Mouse (Mus musculus) kidney, postnatal 14 days (tissue): Measurements from ENCODE around the gene Rpp40.

Experiments used
- DNase-seq: peaks from one replicate; pipeline ENCODE4 v3.0.0; 2022; ENCODE audit warnings: mixed read lengths

The Rpp40 gene

DNA sequence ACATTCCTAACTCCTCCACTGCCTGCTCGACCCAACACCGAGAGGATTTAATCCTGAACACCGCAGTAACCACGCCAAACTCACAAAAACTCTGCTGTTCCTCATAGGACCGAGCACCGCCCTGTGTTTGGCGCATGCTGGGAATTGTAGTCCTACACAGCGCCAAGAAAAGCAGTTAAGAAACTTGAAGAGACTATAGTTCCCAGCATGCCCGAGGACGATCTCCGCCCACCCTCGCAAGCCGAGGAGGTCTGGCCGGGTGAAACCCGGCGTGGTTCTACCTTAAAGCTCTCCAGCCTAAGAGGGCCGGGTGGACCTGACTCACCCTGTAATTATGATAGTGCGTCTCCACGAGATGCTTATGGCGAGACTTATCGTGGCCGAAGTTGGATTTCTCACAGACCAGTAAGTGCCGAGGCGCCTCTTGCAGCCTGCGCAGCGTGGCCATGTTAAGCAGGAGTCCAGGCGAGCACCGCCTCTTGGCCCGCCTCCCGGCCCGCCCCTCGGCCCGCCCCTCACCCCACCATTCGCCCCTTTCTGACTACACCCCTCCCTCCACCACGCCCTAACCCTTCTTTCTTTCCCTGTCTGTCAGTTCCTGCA, at the start of gene Rpp40:
Gene Rpp40, minus strand, starts transcription at position 481 of the 603 bp plus-strand sequence.
- DNase-seq: peak; percentile 94

DNA sequence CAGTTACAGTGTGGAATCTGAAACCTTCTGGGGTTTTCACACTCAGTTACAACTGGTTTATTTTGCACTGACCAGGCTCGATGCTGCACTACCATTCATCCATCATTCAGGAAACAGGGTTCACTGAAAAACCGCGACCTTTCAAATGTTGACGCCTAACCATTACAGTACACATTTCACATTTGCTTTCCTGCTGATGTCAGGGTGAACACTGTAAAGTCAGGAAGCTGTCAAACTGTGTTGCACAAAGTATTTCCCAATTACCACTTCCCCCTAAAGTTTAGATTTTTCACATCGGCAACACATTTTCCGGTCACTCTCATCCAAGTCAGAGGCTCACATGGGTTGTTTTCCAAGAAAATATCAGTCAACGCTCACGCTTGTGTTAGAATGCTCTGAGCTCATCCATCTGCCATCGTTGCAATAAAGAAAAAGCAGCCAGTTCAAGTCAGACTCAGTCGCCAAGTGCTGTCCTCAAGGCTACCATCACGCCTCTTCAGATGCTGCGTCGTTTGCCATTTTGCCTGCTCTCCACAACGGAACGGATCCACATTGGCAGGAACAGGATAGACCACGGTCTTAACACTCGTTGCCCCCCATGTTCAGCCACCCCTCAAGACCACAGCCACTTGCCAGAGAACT, 43.8 kb upstream of the Rpp40 start:
- DNase-seq: peak; percentile 4

DNA sequence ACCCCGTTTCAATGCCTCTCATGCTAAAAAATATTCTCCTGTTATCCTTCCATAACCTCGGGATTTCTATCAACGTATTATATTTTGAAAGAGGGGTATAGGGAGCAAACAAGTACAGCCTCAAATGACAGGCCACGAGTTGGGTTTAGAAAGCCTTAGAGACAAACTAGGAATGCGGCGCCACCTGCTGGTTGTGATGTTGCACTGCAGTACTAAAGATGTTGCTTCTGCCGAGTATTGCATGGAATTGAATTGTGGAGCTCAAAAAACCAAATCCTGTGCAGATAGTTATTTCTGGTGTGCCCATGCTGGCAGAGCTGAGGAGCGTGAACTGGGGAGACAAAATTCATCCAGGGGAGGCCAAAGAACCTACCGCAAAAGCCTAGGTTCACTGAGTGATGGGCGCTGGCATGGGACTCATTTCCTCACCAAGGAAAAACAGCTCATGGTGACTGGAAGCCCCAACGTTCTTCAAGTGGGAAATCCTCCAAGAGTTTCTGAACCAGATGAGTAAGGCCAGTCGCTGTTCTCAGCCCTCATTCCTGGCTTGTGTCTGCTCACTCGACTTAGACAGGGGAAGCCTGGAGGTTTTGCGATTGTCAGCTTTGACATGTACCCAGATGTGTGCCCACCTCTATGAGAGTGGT, 41.3 kb upstream of the Rpp40 start:
- peak; percentile 78 for DNase-seq

DNA sequence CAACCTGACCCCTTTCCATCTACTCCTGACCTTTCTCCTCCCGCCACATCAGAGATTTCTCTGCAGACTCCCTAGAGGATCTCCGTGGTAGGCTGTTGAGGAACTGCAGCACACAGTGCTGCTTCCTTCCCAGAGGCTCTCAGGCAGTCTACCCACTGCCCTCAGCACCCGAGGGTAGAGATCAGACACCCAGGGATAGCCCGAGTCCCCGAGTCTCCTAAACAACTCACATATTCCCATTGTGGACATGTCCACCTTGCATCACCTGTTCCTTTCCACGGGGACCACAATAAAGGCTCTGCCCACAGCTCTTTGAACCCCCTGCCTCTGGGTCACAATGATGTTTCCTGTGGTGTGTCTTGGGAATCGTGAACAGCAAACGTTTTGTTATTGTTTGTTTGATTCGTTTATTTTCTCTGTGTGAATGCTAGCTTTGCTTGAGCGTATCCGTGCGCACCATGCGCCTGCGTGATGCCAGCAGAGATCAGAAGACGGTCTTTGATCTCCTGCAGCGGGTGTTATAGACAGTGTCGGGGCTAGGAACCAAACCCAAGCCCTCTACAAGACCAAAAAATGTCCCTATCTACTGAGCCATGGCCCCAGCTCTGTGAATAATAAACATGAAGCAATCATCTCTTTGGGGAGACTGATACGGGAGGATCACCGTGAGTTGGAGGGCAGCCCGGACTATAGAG, 40.6 kb upstream of the Rpp40 start:
- no peak for DNase-seq

DNA sequence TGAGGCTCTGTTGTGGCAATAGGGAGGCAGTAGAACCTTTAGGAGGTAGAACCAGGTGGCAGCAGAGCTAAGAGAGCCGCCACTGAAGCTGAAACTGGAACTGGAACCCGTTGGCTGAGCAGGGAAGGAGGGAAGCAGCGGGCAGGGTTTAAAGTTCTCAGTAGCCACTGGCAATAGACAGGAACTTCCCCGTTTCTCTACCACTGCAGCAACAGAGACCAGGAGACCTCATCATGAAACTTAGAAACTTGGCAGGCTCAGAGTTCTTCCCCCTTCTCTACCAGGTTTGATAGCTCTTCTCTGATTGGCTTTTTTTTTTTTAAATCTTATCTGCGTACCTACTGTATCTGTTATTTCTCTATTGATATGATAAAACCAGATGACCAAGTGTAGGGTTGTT, 34.8 kb upstream of the Rpp40 start:
- DNase-seq: no peak

DNA sequence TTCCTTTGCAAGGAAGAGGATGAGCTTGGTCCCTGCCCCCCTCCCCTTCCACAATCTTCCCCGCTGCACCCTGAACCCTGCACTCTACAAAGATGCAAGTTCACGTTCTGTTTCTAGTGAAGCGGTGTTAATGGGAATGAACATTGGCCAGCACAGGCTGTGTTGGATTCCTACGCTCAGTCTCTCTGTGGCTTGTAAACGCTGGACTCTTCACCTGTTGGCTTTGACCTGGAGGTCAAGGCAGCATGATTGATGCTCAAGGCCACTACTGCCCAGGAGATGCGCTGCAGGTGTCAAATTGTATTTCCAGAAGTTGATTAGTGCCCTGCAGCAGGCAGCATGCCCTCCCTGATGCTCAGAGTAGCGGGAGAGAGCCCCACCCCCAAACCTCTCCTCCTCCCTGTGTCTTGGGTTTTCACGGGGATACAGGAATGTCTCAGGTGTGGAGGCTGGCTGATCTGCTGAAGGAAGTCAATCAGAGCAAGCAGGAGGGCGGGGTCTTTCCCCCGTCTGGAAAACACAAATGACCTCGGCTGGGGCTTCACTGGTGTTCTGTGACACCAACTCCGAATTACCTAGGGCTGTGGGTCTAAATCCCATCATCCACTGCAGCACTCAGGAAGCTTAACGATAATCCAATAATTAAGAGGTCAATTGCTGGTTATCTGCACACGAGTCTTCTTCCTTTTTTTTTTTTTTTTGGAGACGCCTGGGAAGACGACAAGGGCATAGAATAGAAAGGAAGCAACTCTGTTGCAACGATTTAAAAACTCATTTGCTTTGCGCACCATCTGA, 33.9 kb upstream of the Rpp40 start:
- DNase-seq: no peak

DNA sequence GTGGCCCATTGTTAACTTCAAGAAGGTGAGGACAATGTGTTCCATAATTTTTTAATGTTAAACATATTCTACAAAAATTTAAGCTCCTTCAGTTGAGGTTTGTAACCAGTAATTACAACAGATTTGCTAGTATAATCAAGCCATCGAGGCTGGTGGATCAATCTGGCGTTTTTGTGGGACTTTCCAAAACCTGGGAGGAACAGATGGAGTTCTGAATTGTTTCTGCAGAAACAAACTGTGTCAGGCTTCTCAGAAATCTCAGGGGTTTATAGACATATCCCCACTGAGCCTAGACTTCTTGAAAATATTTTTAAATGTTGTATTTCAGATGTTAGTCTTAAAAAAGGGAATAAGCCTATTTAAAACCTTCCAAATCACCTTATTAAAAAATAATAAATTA, 31.8 kb upstream of the Rpp40 start:
- DNase-seq: no peak

DNA sequence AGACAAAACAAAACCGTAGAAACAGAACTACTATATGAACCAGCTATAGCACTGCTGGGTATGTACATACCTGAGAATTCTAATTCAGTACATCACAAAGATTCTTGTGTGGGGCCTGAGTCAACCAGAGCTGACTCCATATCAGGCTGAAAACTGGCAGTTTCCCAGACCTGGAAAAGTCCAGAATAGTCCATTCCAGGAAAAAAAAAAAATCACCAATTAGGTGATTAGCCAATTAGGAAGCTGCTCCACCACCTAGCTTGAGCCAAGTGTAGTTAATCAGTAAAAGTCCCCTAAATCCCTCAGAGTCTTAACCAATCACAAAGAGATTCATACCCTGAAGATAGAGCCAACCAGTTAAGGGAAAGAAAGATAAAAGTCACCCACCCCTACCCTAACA, 5.3 kb upstream of the Rpp40 start:
- no peak for DNase-seq

DNA sequence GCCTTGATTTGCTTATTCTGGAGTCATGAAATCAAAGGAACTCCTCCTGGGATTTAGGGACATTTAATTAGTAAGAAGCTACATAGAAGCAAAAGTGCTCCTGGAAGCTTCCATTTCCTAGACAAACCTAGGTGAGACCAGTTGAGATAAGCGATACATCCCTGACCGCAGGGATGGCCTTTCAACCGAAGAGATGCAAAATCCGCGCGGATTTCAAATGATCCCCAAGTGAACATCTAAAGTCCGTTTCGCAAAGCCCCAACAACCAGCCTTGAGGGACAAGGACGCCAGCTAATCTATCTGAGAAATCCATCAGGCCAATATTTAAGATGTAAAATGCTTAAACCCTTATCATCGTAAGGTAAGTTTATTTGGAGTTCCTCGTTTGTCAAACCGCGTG, 781 bp downstream of the Rpp40 start:
- DNase-seq: peak; percentile 7

DNA sequence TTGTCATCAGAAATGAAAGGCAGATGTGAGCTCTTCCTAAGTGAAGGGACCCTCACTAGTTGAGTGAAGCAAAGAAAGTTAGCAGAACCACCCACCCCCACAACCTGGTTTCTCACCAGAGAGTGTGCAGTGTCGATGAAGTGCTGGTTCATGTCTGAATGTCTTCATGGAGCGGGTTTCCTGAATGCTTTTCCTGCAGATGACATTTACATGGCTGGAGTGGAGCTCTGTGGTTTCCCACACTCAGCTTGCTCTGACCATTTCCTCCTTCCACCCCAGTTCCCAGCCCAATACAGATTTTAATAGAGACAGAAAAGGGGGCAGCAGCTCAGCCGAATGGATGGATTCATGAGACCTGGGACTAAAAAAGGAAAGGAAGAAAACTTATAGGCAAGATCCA, 13.3 kb downstream of the Rpp40 start:
- DNase-seq: no peak

DNA sequence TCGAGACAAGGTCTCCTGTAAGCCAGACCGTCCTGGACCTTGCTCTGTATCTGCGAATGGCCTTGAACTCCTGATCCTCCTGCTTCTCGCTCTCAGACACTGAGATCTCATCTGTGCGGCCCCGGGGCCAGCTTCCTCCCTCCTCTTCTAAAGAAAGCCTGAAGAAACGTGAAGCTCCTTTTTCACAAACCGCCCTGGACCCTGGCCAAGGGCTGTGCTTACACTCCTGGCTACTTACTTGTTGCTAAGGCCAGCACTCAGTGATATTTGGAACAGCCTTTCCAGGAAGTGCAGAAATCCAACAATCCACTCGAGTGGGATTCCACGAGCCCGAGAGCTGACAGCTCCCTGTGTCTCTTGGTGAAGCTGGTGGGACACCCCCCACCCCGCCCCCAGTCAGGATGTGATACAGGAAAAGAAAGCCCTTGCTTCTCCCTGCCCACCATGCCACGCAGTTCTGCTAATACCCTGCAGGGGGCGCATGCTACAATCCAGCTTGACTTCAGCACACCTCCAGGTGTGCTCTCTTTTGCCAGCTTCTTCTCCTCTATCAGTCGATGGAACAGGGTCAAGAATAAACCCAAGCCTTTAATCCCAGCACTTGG, 19.9 kb downstream of the Rpp40 start:
- peak; percentile 48 for DNase-seq

DNA sequence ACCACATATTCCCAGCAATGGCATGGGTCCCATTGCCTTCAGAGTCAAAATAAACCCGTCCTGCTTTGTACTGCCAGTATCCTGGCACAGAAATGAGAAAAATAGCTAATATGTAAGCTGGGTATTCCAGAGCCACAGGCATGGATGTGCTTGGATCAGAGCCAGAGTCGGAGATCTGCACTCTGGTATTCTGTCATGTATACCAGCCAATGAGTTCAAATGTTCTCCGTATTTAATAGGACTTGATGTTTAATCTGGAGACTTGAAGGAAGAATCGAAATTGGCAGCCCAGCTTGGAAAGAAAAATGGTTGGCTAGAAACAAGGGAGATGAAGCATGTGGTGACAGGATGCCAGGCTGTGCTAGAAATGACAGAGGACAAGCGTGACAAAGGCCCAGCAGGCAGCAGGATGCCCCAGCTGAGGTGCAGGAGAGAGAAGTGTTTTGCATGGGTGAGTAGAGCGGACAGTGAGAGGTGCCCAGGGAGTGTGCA, 25.6 kb downstream of the Rpp40 start:
- DNase-seq: peak; percentile 66

DNA sequence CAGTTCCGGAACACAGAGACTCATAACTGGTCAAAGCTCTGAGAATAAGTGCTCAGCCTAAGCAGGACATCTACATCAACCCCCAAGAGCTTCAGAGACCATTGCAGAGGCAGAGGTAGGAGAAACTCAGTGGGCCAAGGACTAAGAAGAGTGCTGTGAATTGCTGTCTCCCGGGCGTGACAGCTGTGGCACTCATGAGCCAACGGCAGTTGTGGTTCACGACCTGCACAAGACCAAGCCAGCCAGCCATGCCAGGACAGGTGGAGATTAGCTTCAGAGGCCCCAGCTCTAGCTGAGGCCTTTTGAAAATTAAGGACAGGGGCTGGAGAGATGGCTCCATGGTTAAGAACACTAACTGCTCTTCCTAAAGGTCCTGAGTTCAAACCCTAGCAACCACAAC, 26.6 kb downstream of the Rpp40 start:
- no peak for DNase-seq

DNA sequence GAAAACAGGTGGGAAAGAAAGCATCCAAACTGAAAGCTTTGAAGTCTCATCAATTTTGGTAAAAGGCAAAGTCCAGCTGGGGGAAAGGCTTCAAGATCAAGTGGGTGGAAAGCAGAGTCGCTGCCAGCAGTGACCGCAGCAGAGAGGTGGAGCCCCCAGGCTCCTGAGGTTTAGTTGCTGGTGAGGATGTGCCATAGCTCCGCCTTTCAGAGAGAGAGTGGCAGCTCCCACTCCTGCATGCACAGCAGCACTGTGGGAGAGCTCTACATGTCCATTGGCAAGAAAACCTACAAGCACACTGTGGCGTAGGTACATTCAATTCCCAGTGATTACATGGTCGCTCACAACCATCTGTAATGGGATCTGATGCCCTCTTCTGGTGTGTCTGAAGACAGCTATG, 27.1 kb downstream of the Rpp40 start:
- DNase-seq: no peak

DNA sequence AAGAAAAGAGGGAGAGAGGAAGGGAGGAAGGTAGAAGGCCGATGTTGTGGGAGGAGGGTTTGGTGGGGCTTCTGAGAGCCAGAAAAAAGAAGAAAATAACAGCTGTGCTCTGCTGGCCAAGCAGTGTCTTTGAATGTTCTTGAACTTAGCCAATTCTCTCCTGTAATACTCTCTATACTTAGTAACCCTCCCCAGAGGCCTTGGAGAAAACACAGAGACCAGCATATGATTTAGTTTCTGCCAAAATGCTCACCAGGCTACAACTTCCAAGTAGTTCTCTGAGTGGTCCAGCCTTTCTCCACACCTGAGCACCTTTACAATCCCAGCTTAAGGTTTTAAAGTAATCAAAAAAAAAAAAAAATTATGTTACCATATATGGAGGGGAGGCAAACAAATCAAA, 27.9 kb downstream of the Rpp40 start:
- no peak for DNase-seq

DNA sequence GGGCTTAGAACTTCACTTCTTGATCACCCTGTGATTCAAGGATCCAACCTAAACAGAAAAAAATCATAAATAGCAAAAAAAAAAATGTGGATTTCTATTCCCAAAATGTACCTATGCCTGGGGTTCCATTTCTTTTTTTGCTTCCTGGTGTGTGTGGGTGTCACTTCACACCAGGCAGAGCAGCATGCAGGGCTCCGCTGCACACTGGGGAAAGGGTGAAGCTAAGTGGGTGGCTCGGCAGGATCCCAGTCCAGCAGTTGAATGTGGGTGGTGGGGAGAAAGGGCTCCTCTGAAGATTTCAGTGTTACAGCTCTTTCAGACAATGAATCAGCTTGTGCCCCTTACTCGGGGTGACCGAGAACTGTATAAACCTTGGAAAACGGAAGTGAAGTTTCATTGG, 30.8 kb downstream of the Rpp40 start:
- no peak for DNase-seq

DNA sequence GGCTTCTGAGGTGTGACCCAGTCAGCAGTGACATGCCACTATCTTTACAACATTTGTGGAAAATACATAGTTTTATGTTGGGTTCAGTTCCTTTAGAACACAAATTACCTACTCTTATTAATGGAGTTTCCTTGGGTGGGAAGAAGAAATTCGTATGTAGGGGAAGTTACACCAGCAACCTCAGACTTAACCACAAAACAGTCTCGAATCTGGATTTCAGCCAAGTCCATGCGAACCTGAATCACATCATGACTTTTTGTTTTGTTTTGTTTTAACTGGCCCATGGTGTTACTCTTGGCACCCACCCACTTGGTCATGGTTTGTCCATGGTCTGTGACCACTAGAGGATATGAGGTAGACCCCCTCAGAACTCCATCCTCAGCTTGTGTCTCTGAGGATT, 35.1 kb downstream of the Rpp40 start:
- no peak for DNase-seq

DNA sequence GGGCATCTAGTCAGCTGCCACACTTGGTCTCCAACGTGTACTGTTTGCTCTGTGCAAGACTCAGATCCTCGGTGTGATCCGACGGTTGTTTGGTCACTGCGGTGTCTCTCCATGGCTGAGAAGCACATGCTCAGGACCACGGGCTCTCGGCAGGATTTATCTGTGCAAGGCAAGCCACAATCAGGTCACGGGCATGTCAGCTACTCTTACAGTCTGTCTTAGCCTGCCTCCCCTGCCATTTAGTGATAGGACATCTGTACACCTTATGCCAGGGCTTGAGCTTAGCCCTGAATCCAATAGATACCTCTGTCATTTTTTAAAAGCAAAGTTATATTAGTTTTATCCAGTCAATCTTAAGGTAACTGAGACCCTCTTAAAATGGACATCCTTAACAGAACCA, 35.5 kb downstream of the Rpp40 start:
- DNase-seq: no peak

DNA sequence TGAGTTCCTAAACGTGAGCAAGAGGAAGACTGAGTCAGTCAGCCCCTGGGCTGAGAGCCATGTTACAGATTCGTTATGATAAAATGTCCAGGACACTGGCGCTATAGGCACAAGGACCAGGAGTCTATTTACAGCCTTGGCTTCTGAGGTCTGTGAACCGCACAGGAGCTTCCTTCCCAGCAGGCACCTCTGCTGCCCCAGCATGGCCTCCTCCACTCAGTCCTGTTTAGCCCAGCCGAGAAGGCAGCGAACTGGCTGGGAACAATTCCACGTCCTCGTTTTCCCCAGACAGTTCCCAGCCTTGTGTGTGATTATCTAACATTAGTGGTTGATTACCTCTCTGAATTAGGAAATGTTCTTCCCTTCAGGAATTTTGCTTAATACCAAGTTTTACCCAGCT, 45.2 kb downstream of the Rpp40 start:
- no peak for DNase-seq

DNA sequence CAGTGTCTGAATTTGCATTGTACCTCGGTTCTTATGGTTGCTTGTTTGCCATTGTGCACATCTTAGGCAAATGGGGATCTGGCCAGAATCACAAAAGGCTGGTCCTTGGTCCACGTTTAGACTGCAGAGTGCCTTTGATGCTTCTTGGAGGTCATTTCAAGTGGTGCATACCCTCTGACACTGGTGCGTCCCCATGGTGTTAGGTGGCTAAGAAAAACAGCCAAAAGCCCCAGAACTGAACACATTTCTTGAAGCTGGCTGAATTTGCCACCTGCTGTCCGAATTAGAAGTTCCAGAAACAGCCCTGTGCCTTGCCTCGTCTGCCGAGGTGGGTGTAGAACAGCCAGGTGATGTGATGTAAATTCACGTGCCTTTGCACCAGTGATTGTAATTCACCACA, 48.7 kb downstream of the Rpp40 start:
- DNase-seq: no peak

DNA sequence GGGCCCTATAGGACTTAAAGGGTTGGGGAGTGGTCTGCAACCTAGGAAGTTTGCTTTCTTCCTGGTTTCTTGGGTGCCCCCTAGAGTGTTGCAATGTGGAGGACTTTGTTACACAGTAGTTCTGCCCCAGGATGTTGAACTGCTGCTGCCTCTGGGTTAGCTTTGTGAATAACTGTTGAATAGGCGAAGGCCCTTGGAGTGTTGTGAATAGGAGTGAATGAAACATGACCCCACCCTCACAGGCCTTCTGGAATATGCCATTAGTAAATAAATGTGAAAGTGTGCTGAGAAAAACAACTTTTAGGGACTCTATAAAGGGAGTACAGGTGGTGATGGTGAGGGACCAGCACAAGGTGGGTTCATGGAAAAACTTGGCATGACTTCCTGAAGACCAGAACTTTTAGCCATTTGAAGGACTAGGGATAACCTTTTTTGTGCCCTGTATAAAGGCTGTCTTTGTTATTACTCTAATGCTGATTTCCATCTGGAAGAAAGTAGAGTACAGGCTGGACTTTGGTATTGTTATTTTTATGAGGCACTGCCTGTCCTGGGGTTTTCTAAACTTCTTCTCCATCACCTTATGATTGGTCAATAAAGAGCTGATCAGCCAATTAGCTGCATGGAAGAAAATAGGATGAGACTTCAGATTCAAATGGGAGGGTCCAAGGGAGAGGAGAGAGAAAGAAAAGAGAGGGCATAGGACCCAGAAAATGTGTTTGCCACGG, 53.1 kb downstream of the Rpp40 start:
- no peak for DNase-seq

DNA sequence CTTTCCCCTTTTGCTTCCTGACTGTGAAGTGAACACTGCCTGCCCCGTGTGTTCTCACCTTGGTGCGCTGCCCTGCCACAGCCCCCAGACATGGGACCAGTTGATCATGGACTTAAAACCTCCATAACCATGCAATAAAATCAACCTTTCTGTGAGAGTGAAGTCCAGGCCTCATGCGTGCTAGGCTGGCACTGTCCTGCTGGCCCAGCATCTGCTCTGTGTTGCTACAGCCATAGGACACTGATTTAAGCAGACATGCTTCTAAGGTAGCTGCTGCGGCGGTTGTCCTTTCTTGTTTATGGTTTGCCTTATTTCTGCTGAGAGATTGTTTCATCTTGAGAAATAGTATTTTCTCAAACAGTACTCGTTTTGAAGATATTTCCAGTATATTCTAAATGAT, 54.6 kb downstream of the Rpp40 start:
- DNase-seq: no peak
